Mouse (Mus musculus): ENCODE measurements around the gene Rhobtb1. TPM values are rescaled to one million over a fixed set of nuclear protein-coding genes. Genes with fewer than 3 reads are reported as not detected.

The Rhobtb1 gene
- polyA plus RNA-seq, 1 experiment from 2014 or later = 20.8 TPM

DNA sequence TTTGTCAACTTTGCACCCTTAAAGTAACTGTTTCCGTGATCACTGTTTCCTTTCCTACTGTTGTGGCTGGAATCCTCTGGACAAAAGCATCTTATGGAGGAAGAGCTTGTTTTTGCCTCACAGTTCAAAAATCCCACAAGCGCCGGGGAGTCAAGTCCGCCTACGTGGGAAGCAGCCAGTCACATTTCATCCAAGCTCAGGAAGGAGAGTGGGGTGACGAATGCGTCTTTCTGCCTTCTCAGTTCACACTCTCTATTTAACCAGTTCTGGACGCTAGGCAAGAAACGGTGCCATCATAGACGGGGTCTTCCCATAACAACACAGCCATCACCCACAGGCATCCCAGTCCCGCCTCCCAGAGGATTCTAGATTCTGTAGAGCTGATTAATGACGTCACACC is 15.3 kb downstream of the Rhobtb1 start:
- no peaks in the 10 kb centered on the region for H3K27me3 ChIP-seq (replicated peaks)
- H3K27ac ChIP-seq = no peak overlapping the region
- H3K4me2 ChIP-seq (replicated peaks) = no peak overlapping the region
- H3K4me1 ChIP-seq (replicated peaks) = peaks cover 10% of the 10 kb centered on the region
- no peaks in the 10 kb centered on the region for H3K9me3 ChIP-seq
- 80% methylated on average over 12 of the region's 12 CpGs for WGBS
- H3K4me3 ChIP-seq (replicated peaks) = no peak overlapping the region
- no peak for ATAC-seq
- no peak overlapping the region for H3K9ac ChIP-seq
- H3K36me3 ChIP-seq = no peaks in the 10 kb centered on the region

DNA sequence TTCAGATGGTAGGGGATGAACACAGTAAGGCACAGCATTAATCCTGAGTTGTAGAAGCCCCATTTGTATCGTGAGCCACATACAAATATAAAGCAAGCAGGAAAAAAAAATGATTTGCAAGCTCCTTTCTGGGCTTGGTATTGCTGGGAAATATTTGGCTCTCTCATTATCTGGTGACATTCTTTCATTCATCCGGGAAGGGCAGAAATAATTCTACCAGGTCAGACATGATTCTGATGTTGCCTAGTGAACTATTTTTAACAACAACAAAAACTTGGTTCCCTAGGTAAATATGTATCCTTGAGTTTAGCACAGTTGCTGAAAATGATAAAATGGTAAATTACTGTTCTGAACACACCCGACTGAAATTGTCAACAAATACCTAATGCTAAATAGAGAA is 21.2 kb downstream of the Rhobtb1 start:
- WGBS = 68% methylated on average over 3 of the region's 3 CpGs
- Histone ChIP-seq H3K36me3 (no peaks in the 10 kb centered on the region), H3K27ac (no peak overlapping the region), H3K9ac (no peak overlapping the region), H3K4me1 (replicated peaks) (peaks cover 5% of the 10 kb centered on the region; the same call in 1 of the 2 replicates), H3K9me3 (no peaks in the 10 kb centered on the region), H3K4me2 (replicated peaks) (no peak overlapping the region), H3K27me3 (replicated peaks) (no peaks in the 10 kb centered on the region), H3K4me3 (replicated peaks) (no peak overlapping the region)
- no peak for ATAC-seq

DNA sequence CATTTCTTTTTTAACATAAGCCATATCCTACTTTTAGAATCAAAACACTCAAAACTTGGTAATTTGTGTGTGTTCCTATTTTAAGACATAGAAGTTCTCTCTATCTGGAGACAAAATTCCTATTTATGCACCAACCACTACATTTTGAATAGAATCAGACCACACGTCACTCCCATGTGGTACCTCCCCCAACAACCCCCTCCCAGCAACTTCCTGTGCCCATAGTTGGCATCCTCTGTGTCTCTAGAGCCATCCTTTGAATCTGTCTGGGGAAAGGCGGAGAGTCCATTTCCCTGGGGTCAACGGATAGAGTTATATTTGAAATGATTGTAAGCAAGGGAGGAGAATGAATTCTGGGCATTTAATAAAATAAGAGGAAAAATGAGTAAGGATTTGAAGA is 24.9 kb downstream of the Rhobtb1 start:
- WGBS = 80% methylated on average over 3 of the region's 3 CpGs
- no peak overlapping the region for H3K4me3 ChIP-seq (replicated peaks)
- no peak overlapping the region for H3K27ac ChIP-seq
- no peaks in the 10 kb centered on the region for H3K36me3 ChIP-seq
- ATAC-seq = no peak
- no peaks in the 10 kb centered on the region for H3K27me3 ChIP-seq (replicated peaks)
- H3K9me3 ChIP-seq = no peaks in the 10 kb centered on the region
- 0 out of 2 replicates have a peak, but pooled peaks cover 4% of the 10 kb centered on the region for H3K4me1 ChIP-seq (replicated peaks)
- no peak overlapping the region for H3K4me2 ChIP-seq (replicated peaks)
- no peak overlapping the region for H3K9ac ChIP-seq

DNA sequence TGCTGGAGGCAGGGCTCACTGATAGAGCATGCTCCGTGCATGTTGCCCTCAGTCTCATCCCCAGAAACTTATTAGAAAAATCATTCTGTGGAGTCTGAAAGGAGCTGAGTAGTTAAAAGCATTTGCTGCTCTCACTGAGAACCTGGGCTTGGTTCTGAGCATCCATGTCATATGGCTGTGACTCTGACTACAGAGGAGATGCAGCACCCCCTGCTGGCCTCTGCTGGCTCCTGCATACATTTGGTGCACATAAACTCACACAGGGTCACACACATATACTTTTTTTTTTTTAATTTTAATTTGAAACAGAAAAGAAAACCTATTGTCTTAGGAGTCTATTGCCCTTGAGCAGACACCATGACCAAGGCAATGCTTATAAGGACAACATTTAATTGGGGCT is 28.1 kb downstream of the Rhobtb1 start:
- Histone ChIP-seq H3K9ac (no peak overlapping the region), H3K4me3 (replicated peaks) (no peak overlapping the region), H3K27me3 (replicated peaks) (no peaks in the 10 kb centered on the region), H3K4me2 (replicated peaks) (no peak overlapping the region), H3K36me3 (no peaks in the 10 kb centered on the region), H3K4me1 (replicated peaks) (0 out of 2 replicates have a peak, but pooled peaks cover 4% of the 10 kb centered on the region), H3K9me3 (no peaks in the 10 kb centered on the region), H3K27ac (no peak overlapping the region)
- 89% methylated on average over 1 of the region's 1 CpGs for WGBS
- ATAC-seq = no peak

DNA sequence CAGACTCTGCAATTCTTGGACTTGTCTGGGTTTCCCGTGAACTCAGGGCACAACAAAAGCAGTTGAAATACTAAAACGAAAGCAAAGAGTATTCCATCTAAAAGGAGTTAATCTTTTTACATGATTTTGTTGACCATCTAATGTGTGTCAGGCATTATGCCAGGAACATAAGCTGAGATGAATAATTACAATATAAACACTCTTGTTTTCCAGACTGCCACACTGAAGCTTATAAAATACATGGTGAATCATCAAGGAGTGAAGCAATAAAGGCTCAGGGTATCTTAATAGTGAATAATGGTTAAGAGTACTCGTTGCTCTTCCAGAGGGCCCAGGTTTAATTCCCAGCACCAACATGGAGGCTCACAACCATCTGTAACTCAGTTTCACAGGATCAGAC is 29.8 kb downstream of the Rhobtb1 start:
- Histone ChIP-seq H3K4me3 (replicated peaks) (no peak overlapping the region), H3K27ac (peak overlapping the region; percentile 48; the same call in 1 of the 2 replicates), H3K36me3 (no peaks in the 10 kb centered on the region), H3K4me1 (replicated peaks) (peaks cover 8% of the 10 kb centered on the region; the same call in 1 of the 2 replicates), H3K9ac (no peak overlapping the region), H3K27me3 (replicated peaks) (no peaks in the 10 kb centered on the region), H3K4me2 (replicated peaks) (no peak overlapping the region), H3K9me3 (no peaks in the 10 kb centered on the region)
- ATAC-seq = no peak
- 41% methylated on average over 3 of the region's 3 CpGs for WGBS

DNA sequence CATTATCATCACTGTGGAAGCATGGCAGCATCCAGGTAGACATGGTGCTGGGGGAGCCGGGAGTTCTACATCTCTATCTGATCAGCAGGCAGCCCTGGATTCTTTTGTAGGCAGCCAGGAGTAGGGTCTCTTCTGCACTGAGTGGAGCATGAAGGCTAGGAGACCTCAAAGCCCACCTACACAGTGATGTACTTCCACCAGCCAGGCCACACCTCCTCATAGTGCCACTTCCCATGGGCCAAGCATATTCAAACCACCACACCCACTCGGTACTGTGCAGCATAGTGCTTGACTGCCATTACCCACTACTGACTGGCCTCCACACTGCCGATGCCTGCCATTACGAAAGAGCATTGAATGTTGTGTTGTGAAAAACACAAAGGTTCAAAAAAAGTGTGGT is 33.7 kb downstream of the Rhobtb1 start:
- Histone ChIP-seq H3K36me3 (no peaks in the 10 kb centered on the region), H3K4me1 (replicated peaks) (peaks cover 11% of the 10 kb centered on the region; the same call in 1 of the 2 replicates), H3K27ac (peak overlapping the region; percentile 92), H3K4me3 (replicated peaks) (no peak overlapping the region), H3K4me2 (replicated peaks) (no peak overlapping the region), H3K27me3 (replicated peaks) (no peaks in the 10 kb centered on the region), H3K9me3 (no peaks in the 10 kb centered on the region), H3K9ac (no peak overlapping the region)
- ATAC-seq = 0 out of 2 replicates have a peak, but pooled peaks have one; percentile 29
- 95% methylated on average over 4 of the region's 4 CpGs for WGBS

DNA sequence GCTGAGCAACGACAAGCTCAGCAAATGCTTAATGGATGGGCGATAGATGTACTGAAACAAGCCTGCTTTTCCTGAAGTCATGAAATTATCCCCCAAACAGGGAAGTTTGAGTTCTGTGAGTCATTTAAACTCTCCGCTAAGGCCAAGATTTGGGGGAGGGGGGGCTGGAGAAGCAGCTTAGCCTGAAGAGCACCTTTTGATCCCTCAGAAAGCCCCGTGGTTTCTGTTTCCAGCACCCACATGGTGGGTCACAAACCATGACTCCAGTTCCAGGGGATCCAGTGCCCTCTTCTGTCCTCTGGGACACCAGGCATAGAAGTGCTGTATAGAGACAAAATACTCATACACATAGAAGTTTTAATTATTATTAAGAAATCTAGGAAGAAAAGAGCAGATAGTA is 34.2 kb downstream of the Rhobtb1 start:
- no peak overlapping the region for H3K4me3 ChIP-seq (replicated peaks)
- no peak overlapping the region for H3K9ac ChIP-seq
- no peaks in the 10 kb centered on the region for H3K36me3 ChIP-seq
- 44% methylated on average over 4 of the region's 4 CpGs for WGBS
- peak overlapping the region; percentile 44; the same call in 1 of the 2 replicates for H3K4me2 ChIP-seq (replicated peaks)
- peak; percentile 41 for ATAC-seq
- H3K27ac ChIP-seq = peak overlapping the region; percentile 92
- no peaks in the 10 kb centered on the region for H3K27me3 ChIP-seq (replicated peaks)
- H3K4me1 ChIP-seq (replicated peaks) = peaks cover 9% of the 10 kb centered on the region; the same call in 1 of the 2 replicates
- no peaks in the 10 kb centered on the region for H3K9me3 ChIP-seq

DNA sequence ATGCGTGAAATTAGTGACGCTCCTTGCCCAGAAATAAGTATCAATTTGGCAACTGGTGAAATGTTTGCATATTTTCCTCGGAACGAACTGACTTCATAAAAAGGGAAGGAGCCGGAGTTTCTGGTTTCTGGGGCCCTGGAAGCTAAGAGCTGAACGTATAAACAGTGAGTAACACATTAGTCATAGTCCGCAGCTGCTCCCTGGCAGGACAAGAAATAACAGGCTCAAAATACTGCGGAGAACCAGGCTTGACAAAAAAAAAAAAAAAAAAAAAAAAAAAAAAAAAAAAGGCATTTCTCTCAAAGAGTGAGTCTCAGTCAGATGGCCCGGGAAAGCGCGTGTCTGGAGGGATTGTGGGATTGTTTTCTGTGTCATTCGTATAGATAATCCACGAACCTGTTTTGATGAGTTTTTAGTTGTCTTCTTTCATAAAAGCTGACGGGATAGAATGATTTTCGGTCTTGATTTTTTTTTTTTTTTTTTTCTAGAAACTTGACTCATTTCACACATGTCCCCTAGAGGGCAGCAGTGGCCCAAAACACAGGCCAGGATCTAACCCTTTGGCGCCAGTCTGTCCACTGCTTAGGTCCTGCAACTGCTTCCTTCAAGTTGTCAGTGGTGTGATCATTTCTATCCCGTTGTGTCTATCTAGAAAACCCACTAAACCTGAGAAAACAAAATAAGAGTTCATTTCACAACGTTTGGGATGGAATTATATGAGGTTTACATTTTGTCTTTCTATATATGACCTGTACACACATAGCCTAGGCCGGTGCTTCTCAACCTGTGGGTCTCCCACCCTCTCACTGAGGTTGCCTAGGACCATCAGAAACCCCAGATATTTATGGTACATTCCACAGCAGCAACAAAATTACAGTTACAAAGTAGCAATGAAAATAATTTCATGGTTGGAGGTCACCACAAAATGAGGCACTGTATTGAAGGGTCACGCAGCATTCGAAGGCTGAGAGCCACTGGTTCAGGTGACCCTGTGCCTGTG is 35.0 kb downstream of the Rhobtb1 start:
- peak overlapping the region; percentile 92 for H3K27ac ChIP-seq
- H3K9me3 ChIP-seq = no peaks in the 10 kb centered on the region
- H3K4me1 ChIP-seq (replicated peaks) = peaks cover 6% of the 10 kb centered on the region; the same call in 1 of the 2 replicates
- H3K27me3 ChIP-seq (replicated peaks) = no peaks in the 10 kb centered on the region
- no peaks in the 10 kb centered on the region for H3K36me3 ChIP-seq
- peak; percentile 91 for ATAC-seq
- peak overlapping the region; percentile 44; the same call in 1 of the 2 replicates for H3K4me2 ChIP-seq (replicated peaks)
- H3K4me3 ChIP-seq (replicated peaks) = peak overlapping the region; percentile 24; the same call in 1 of the 2 replicates
- WGBS = 15% methylated on average over 21 of the region's 21 CpGs
- no peak overlapping the region for H3K9ac ChIP-seq

DNA sequence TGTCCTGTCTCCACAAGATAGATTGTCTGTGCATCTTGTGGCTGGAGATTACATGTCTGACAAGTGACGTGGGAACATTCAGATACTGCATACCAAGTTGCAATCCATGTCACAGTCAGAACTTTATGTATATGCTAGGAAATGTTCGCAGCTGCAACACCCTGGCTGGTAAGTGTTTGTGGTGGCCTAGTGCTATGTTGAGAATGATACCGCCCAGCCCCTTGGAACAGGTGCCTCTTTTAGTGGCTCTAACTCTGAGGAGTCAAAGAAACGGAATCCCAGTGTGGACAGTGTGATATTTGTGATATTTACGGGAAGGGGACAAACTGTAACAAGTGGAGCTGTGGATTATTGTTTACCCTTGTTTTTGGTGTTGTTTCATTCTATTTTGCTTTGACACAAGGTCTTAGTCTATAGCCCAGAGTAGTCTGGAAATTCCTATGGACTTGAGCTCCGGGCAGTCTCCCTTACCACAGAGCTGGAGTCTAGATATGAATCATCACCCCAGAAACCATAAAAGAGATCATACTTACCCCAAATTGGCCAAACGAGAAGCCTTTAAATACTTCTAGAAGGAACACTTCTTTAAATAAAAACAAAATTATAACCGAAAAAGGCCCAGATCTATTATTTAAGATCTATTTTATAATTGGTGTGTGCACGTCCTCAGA is 36.7 kb downstream of the Rhobtb1 start:
- no peaks in the 10 kb centered on the region for H3K9me3 ChIP-seq
- no peak overlapping the region for H3K27ac ChIP-seq
- H3K27me3 ChIP-seq (replicated peaks) = no peaks in the 10 kb centered on the region
- H3K36me3 ChIP-seq = no peaks in the 10 kb centered on the region
- H3K4me2 ChIP-seq (replicated peaks) = no peak overlapping the region
- peaks cover 6% of the 10 kb centered on the region; the same call in 1 of the 2 replicates for H3K4me1 ChIP-seq (replicated peaks)
- 82% methylated on average over 9 of the region's 9 CpGs for WGBS
- H3K9ac ChIP-seq = no peak overlapping the region
- no peak for ATAC-seq
- H3K4me3 ChIP-seq (replicated peaks) = no peak overlapping the region

DNA sequence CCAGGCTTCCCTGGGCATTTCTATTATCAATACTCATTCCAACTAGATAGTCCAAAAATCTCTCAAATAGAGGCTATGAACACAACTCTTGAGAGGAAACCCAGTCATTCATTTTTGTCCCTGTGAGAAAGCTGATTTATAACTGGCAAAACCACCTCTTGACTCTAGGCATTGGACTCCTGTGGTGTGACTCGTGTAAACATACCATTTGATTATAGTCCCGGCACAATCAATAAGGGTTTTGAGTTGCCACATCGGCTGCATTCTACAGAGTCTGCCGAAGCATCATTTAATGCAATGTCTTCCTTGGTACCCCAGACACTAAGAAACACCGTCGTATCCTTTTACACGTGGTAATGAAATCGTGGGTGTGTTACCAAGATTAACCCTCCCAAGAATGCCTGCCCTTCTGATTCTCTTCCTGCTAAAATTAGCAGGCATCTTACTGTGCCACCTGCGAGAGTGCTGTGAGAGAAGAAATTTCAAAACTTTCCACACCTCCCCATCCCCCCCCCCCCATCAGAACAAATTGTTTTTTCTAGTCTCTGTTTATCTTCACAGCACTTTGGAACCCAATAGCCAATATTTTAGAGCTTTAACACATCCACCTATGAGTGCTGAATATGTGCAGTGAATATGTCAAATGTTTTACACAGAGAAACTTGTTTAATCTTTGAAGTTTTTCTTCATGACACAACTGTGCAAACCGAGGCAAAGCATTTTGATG is 39.4 kb downstream of the Rhobtb1 start:
- WGBS = 71% methylated on average over 10 of the region's 10 CpGs
- H3K27me3 ChIP-seq (replicated peaks) = no peaks in the 10 kb centered on the region
- no peak for ATAC-seq

DNA sequence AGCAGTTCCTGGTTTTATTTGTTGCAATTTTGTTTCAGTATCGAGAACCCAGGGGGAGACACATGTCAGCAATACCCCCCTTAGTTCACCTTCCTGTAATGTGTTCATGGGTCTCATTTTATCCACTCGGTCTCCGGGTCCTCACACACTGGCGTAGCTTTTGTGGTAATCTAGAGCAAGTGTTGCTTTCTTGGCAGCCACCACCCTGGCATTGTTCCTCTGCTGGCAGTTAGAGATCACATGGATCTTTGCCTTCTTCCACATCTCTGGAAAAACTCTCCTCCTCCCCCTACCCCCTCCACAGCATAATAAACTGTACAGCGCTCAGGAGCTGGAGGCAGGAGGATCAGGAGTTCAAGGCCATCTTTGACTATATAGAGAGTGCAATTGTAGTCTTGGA is 41.0 kb downstream of the Rhobtb1 start:
- Histone ChIP-seq H3K4me1 (replicated peaks) (no peaks in the 10 kb centered on the region), H3K9ac (no peak overlapping the region), H3K36me3 (no peaks in the 10 kb centered on the region), H3K9me3 (no peaks in the 10 kb centered on the region), H3K27ac (no peak overlapping the region), H3K4me3 (replicated peaks) (no peak overlapping the region), H3K4me2 (replicated peaks) (no peak overlapping the region), H3K27me3 (replicated peaks) (no peaks in the 10 kb centered on the region)
- WGBS = 92% methylated on average over 5 of the region's 5 CpGs
- no peak for ATAC-seq

More for the DNA sequence above, 39.4 kb downstream of the Rhobtb1 start:
- 0 out of 2 replicates have a peak, but pooled peaks cover 3% of the 10 kb centered on the region for H3K4me1 ChIP-seq (replicated peaks)
- H3K9ac ChIP-seq = no peak overlapping the region
- no peaks in the 10 kb centered on the region for H3K36me3 ChIP-seq
- no peak overlapping the region for H3K4me2 ChIP-seq (replicated peaks)
- no peak overlapping the region for H3K27ac ChIP-seq
- H3K4me3 ChIP-seq (replicated peaks) = no peak overlapping the region
- no peaks in the 10 kb centered on the region for H3K9me3 ChIP-seq

DNA sequence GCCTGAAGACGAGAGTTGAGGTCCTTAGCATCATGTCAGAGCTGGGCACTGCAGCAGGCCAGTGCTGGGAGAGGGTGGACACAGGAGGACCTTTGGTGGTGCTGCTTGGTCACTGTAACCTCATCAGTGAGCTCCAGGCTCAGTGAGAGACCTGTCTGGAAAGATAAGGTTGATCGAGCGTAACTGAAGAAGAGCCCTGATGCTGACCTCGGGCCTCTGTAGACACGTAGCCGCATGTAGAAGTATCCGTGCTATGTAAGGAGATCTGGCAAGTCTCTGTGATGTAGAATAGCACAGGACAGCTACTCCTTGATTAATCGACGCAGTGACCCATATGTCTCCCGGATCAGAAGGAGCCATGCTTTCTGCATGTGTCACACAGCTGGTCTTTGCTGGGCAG is 42.5 kb downstream of the Rhobtb1 start:
- no peaks in the 10 kb centered on the region for H3K36me3 ChIP-seq
- no peaks in the 10 kb centered on the region for H3K4me1 ChIP-seq (replicated peaks)
- no peak overlapping the region for H3K4me3 ChIP-seq (replicated peaks)
- H3K9me3 ChIP-seq = no peaks in the 10 kb centered on the region
- no peaks in the 10 kb centered on the region for H3K27me3 ChIP-seq (replicated peaks)
- no peak overlapping the region for H3K4me2 ChIP-seq (replicated peaks)
- H3K9ac ChIP-seq = no peak overlapping the region
- 94% methylated on average over 10 of the region's 10 CpGs for WGBS
- no peak overlapping the region for H3K27ac ChIP-seq
- no peak for ATAC-seq
